Mouse (Mus musculus) adrenal gland, adult 2 months (tissue): ENCODE measurements around the gene Gps1. TPM values are rescaled to one million over a fixed set of nuclear protein-coding genes. Genes with fewer than 3 reads are reported as not detected.
"Not testable (repeated sequence)": the region's sequence is repeated elsewhere in the genome, so short reads cannot be mapped to it uniquely, and the experiment has no call there.

ENCODE experiments used
- DNase-seq: peaks from one replicate; pipeline ENCODE4 v3.0.0; 2021
- polyA plus RNA-seq: library from polyadenylated mRNA; depleted of rRNA; stranded (reverse); fragments of >200 nt; gene quantifications from 2 replicates; pipeline ENCODE4 v1.2.3, GENCODE M21; 2012
- total RNA-seq, 2 experiments: library from RNA; stranded (reverse); gene quantifications; 2 replicates each; pipeline ENCODE4 v1.2.3; 2021

The Gps1 gene
- total and polyA plus RNA-seq, 3 experiments: 113 to 178 (median 141) TPM

DNA sequence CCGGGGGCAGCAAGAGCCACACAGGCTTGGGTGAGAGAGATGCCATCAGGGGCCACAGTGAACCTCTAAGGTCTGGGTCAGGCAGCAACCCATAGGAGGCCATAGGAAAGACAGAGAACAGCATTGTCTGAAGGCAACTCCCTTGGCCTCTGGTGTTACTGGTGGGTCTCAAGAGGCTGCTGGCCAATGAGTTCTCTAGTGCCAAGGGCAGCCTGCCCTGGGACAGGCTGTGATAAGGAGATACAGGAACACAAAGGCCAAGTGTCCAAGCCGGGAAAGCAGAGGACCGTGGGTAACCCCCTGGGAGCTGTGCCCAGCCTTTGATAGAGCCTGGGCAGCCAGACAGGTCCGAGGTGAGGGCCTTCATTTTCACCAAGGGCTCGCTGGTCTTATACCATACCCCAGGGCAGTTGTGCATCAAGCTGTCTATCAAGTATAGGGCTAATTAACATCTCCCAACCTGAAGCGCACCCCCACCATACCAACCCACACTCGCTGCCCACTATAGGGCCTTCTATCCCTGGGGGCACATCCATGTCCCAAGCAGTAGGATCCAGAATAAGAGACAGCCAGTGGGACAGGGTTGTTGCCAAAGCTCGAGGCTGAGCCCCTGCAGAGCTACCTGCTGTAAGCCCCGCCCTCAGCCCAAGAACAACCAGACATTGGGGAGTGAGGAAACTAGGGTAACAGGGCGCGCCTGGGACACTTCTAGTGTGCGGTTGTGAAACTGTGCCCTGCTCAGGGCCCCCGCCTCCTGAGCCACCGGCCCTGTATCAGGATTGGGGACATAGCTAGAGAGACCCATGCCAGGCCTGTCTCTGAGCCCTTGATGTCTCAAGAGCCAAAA is 37.2 kb downstream of the Gps1 start:
- no peak for DNase-seq

DNA sequence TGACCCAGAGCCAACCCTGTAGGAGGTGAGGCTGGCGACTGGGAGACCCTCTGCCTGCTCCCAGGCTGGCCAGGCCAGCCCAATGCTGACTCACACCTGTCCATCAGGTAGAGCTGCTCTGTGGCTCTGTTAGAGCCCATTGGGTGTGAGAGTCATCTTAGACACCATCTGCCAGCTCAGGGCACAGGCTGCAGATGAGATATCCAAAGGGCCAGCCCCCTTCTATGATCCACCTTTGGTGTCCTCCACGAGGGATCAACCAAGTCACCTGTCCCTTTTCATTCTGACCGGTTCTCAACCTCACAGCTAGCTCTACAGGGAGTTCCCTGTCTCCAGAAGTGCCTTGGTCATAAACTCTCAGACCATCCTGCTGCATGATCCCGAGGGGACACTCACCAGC is 38.2 kb downstream of the Gps1 start:
- no peak for DNase-seq

DNA sequence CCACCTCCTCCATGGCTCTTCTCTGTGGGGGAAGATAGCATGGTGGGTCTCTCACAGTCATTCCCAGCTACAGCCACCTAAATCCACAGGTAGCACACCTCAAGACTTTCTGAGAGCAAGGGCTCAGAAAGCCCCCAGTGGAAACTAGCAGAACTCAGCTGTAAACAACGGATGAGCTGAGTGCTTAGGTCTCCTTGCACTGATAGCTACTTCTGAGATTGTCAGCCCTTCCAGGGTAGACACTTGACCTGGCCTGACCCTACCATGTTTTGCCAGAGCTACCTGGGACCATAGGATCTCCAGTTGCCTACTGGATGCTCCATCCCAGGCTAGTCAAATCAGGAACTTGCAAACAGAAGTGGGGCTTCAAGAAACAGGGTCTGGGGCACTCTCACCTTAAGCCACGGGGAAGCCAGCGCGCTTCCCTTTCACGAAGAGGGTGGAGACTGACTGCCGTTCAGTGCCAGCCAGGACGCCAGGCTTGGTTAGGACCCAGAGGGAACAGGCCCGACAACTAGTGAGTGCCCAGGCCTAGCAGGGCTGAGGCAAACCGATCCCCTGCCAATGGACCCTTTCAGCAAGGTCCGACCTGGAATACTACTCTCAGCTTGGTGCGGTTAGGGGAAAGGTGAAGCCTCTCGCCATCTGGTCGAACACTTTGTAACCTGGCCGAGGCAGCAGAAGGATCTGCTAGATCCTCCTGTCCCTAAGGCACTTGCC is 38.9 kb downstream of the Gps1 start:
- peak; percentile 56 for DNase-seq

DNA sequence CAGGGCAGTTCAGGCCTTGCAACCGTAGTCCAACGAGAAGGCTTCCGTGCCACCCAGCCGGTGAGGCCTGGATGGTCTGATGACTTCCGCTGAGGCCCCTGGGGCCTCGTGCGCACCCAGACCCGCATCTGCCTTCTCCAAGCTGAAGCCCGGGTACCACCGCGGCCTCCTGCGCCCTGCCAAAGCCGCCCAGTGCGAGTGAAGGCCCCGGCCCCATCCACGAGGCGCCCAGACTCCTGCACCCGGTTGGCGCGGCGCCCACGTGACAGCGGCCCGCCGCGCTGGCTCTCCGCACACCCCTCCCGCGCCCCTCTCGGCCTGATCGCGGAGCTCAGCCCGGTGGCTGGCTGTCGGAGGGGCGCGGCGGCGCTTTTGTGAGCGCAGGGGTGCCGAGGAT is 39.5 kb downstream of the Gps1 start:
- no peak for DNase-seq

DNA sequence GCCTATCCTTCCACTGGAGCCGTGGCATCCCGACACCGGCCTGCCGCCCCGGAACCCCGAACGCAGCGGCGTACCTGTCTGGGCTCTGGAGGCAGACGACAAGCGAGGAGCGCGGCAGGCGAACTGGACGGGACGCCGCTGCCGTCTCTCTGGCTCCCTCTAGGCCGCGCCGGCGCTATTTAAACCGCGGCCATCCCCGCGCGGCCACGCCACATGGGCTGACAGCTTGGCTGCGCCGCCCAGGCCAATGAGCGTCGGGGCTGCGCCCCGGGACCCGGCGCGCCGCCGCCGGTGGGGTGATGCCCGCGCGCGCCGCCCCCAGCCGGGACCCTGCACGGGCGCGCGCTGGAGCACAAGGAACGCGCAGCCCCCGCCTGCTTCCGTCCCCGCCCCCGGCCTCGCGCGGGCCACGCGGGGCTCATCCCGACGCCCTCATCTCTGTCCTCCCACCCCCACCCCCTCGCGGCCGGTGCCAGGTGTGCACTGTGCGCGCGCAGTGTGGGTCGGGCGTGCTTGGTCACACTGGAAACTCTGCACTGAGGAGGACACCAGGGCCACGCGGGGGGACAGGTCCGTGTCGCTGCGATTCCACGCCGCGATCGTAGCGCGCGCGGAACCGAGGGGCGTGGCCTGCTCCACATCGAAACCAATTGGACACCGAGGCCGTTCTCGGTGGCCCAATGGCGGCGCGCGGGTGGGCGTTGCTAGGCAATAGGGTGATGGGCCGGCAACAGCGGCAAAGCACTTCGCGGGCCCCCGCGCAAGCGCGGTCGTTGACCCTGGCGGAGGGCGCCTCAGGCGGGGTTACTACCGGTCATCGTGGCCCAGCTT is 40.1 kb downstream of the Gps1 start, which contains the start of gene Fasn:
Fasn (minus strand) TSS at position 592 of the 831 bp plus-strand sequence.
- DNase-seq: peak; percentile 98

DNA sequence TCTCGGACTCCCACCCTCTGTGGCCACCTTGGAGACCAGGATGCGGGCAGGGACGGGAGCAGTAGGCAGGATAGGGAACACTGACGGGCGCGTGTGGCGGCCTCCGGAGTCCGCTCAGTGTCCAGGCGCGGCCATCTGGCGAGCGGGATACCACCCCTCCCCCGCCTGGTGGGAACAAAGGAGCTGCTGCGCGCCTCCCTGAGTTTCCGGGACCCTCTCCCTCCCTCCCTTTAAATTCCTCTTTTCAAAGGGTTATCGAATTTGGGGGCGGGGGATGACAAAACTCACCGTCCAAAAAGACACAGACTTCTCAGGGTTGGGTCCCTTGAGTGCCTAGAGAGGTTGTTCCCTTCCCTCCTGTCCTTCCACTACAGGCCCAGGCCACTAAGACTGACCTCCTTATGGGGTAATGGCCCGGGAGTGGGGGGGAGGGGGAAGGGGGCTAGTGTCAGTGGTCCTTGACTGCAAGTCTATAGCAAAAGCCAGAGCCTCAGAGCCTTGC is 40.8 kb downstream of the Gps1 start:
- no peak for DNase-seq

DNA sequence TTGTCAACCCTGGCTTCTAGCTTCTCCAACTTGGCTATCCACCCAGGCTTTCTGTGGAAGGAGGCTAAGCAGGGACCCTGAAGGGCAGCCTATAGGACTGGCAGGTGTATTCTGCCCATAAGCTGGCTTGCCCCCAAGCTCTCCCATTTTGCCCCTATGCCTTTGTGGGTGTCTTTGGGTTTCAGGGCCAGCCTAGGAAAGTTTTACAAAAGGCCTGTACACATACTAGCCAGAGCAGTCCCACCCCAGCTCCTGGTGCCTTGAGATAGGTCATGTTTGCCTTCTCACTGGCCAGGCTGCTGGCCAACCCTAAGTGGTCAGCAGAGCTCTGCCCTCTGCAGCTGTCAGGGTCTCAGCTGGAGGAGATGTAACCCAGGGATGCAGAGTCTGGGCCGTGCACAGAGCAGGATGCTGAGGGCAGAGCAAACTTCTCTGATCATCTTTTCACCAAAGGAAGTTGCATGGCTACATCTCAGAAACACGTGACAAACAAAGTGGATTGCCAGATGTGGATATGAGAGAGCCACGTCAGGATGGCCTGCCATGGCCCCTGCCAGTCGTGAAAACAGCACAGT is 41.3 kb downstream of the Gps1 start:
- peak; percentile 15 for DNase-seq

DNA sequence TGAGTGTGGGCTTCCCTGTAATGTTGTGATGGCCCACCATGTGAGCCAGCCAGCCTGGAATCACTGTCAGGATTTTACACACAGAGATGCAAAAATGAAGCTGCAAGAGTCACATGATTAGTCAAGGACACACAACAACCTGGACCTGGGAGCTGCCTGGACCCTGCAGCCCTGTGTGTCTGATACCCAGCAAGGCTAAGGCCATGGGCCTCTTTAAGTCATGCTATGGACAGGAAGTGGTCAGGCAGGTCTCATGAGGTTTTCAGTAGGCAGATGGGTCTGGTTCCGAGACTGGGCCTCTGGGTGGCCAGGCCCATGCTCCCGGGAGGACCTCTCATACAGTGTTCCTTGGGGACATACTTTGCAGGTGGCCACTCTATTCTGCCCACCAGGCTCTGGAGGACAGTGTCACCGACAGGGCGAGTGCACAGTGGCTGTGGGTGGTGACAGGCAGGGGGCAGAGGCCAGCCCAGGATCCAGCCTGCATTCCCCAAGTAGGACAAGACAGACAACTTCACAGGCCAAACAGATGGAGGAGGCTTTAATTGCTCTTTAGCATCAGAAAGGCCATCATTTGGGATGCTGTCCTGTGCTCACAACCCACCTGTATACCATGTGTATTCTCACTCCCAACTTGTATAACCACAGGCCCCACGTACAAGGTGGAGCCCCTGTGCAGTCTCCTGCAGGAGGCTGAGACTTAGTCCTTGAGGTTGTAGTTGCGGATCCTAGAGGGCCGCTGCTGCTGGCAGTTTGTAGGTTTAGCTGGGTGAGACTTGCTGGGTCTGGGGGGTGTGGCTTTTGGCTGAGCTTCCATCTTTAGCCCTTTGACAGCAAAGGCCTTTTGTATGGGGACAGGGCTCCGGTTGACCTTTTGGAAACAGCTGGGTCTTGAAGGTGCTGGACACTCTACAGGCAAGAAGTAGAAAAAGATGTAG is 42.2 kb downstream of the Gps1 start:
- DNase-seq: peak; percentile 2

DNA sequence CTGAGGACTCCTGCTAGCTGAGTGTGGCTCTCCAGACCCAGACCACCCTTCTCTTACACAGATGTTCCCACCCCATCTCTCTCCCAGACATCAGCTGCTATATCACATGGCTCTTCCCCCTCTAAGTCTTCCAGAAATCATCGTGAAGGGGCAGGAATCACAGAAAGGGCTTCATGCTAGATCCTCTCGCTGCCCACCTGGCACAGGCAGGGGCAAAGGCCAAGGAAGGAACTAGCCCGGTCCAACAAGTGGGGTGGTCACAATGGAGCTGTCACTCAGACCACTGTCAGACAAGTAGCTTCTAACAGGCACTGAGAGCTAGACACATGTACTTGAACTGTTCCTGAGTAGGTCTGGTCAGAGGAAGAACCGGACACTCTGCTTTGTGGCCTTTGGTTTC is 44.3 kb downstream of the Gps1 start:
- no peak for DNase-seq

DNA sequence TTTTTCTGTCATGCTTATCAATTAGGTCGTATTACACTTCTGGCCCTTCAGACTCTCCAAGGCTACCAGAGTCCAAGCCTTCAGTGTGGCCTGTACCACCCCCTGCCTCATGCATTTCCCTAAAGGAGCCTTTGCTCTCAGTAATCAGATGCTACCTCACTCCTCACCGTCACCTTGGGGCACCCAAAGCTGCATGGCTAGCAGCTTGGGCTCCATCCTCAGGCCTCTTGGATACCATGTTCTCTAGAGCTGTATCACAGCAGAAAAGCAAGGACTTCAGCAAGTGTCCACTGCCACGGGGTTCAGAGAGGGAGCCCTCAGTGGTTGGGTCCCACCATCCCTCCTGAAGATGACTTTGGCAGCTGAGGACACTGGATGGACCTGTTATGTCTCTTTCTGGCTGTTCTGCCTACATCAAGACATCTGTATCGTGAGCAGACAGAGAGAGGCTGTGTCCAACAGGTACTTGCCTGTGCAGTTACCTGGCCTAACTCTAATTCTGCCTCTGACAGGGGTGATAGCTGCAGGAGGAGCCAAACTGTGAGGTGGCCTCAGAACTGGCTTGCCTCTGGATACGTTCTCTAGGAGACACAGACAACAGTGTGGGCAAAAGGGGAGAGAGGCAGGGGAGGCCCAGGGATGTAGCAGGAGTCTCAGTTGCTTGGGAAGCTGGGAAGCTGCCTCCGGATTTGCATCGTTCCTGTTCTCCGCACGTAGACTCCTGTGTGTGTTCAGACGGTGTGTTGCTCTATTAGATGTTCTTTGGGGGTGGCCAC is 45.9 kb downstream of the Gps1 start:
- DNase-seq: no peak

DNA sequence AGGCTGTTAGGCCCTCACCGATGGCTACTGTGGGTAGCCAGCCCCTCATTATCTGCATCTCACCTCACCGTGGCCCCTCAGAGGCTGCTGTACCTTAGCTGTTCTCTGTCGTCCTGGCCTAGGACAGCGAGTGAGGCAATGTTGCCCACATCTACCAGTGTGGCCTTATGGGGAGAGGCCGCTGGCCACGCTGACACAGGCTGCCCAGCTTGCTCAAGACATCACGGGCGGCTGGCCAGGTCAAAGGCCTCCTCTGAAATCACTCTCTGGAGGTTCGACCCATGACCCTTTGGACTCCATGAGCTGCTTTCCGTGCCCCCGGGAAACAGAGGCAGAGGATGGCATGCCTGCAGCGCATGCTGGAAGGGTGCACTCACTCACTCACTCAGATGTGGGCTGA is 46.6 kb downstream of the Gps1 start:
- peak; percentile 73 for DNase-seq

DNA sequence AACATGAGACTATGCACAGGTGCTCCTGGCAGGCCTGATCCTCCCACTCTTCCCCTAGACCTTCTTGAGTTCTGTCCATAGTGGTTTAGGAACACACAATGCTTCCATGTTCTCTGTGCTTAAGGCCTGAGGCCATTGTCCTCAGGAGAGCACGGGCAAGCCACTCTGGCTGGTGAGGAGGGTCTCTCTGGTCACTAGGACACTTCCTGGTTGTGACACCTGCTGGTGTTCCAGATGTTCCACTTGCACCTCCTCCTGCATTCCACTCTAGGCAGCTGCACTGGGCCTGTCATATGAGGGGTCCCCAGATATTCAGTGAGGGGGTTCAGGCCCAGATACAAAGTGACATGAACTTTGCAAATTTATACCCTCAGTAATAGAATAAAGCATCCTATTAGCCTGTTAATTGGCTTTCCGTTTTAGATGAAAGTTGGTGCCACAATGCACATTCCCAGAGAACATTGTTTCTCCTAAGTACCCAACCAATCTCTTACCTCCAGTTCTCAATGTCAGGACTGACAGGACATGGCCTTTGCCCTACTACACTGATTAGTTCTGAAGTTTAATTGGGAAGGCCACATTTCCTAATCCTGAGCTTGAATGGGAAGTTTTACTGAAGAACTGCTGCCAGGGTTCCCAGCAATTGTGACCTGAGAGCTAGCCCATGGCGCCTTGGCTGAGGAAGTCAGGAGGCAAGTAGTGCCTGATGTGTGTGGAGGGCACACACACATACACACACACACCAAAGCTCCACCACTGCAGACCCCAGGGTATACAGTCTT is 47.8 kb downstream of the Gps1 start:
- DNase-seq: peak; percentile 2

DNA sequence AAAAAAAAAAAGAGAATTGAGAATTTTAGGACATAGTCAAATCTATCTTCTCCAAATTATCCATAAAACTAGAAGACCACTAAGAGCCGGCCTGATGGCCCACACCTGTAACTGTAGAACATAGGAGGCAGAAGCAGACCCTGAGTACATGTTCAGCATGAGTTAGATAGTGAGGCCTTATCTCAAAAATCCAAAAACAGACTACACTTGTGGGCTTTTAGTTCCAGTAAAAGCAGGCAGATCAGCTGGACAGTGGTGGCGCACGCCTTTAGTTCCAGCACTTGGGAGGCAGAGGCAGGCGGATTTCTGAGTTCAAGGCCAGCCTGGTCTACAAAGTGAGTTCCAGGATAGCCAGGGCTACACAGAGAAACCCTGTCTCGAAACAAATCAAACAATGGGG is 48.9 kb downstream of the Gps1 start:
- DNase-seq: not testable (repeated sequence)

DNA sequence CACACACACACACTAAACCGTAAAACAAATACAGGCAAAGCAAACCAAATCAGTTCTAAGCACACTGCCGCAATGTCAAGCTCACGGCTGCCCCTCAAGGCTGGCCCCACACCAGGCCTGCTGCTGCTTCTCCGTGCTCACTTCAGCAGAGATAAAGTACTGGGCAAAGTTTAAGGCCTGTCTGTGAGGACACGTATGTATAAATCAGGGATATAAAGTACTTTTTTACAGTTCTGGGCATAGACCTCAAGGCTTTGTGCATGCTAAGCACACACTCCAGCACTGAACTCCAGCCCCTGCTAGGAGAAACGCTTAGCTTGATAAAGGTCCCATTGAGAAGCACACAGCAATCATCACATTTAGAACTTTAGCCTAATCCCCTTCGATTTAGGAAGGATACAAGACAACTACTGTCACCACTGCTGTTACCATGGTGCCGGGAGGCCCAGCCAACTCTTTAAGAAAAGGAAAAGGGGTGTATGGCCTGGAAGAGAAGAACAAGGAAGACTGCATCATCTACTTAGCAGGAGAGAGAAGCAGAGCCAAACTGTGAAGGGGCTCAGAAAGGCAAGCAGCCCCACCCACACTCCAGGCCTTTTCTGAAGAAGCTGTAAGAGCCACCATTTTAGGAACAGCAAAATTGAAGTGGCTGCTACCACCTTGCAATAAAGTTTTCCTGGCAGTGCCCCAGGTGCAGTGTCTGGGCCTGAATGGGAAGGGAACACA is 49.6 kb downstream of the Gps1 start:
- no peak for DNase-seq
